Mouse (Mus musculus): ENCODE data around the gene 1700092M07Rik. TPM values are rescaled to one million over a fixed set of nuclear protein-coding genes. Genes with fewer than 3 reads are reported as not detected.

The 1700092M07Rik gene
- 1.9 and 3.7 TPM in 2 replicates for polyA plus RNA-seq (2015; fragmentation: Nextera tagmentation; extraction: Ambion mirVana)

- H3K4me3 ChIP-seq: peak within 1 kb of the TSS; percentile 97
- WGBS: 62% methylated on average over 14 of the region's 14 CpGs
- H3K27ac ChIP-seq: peak within 1 kb of the TSS; percentile 94
- H3K4me2 ChIP-seq: peak within 1 kb of the TSS; percentile 98
- no peaks in the 10 kb centered on the region for H3K9me3 ChIP-seq (replicated peaks)
- H3K36me3 ChIP-seq (ENCODE audit: poor library complexity, severe bottlenecking): peaks cover 62% of the 10 kb centered on the region
- H3K4me1 ChIP-seq: peaks cover 34% of the 10 kb centered on the region
- ATAC-seq: no peak
- peak within 1 kb of the TSS; percentile 90 for H3K9ac ChIP-seq
- H3K27me3 ChIP-seq: no peaks in the 10 kb centered on the region
These were observed at the start of gene 1700092M07Rik for GRCm38 (mm10) chr19:8740603-8741002. TSS of gene 1700092M07Rik (plus strand) at chr19:8740718.

GRCm38 (mm10) chr19:8691871-8692539, 48.5 kb upstream of the 1700092M07Rik start:
- Histone ChIP-seq H3K9me3 (replicated peaks) (no peaks in the 10 kb centered on the region), H3K27me3 (no peaks in the 10 kb centered on the region), H3K4me2 (no peak overlapping the region), H3K4me1 (peaks cover 11% of the 10 kb centered on the region; the same call in 1 of the 2 replicates), H3K9ac (no peak overlapping the region), H3K36me3 (ENCODE audit: poor library complexity, severe bottlenecking) (no peaks in the 10 kb centered on the region), H3K27ac (0 out of 2 replicates have a peak overlapping the region, but pooled peaks have one; percentile 14), H3K4me3 (no peak overlapping the region)
- ATAC-seq: 0 out of 2 replicates have a peak, but pooled peaks have one; percentile 21
- 40% methylated on average over 9 of the region's 9 CpGs for WGBS

GRCm38 (mm10) chr19:8692740-8693139, 47.8 kb upstream of the 1700092M07Rik start:
- H3K9ac ChIP-seq: no peak overlapping the region
- H3K4me1 ChIP-seq: peaks cover 11% of the 10 kb centered on the region; the same call in 1 of the 2 replicates
- no peaks in the 10 kb centered on the region for H3K36me3 ChIP-seq (ENCODE audit: poor library complexity, severe bottlenecking)
- WGBS: 76% methylated on average over 5 of the region's 5 CpGs
- H3K9me3 ChIP-seq (replicated peaks): no peaks in the 10 kb centered on the region
- ATAC-seq: no peak
- H3K27ac ChIP-seq: no peak overlapping the region
- no peak overlapping the region for H3K4me3 ChIP-seq
- no peaks in the 10 kb centered on the region for H3K27me3 ChIP-seq
- H3K4me2 ChIP-seq: no peak overlapping the region

DNA sequence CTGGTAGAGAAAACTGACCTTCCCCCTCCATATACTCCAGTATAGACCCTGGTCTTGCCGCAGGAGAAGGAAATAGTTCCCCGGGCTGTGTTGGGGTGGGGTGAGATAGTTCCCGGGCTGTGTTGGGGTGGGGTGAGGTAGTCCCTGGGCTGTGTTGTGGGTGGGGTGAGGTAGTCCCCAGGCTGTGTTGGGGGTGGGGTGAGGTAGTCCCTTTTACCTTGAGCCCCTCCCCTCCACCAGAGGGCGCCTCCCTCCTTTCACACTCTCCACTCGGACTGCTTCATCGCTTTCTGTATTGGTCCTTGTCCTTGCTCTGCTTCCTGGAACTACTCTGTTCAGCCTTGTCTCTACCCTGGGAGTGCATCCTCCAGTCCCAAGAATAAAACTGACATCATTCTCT, 45.2 kb upstream of the 1700092M07Rik start:
- 0 out of 2 replicates have a peak, but pooled peaks have one; percentile 21 for ATAC-seq
- H3K4me3 ChIP-seq: no peak overlapping the region

GRCm38 (mm10) chr19:8699652-8700051, 40.9 kb upstream of the 1700092M07Rik start:
- 78% methylated on average over 9 of the region's 9 CpGs for WGBS
- H3K27ac ChIP-seq: no peak overlapping the region
- no peak overlapping the region for H3K4me3 ChIP-seq
- no peak overlapping the region for H3K9ac ChIP-seq
- no peak overlapping the region for H3K4me2 ChIP-seq
- ATAC-seq: no peak
- H3K9me3 ChIP-seq (replicated peaks): no peaks in the 10 kb centered on the region
- H3K36me3 ChIP-seq (ENCODE audit: poor library complexity, severe bottlenecking): no peaks in the 10 kb centered on the region
- H3K27me3 ChIP-seq: no peaks in the 10 kb centered on the region
- no peaks in the 10 kb centered on the region for H3K4me1 ChIP-seq

More for the DNA sequence above, 45.2 kb upstream of the 1700092M07Rik start:
- Histone ChIP-seq H3K36me3 (ENCODE audit: poor library complexity, severe bottlenecking) (no peaks in the 10 kb centered on the region), H3K4me2 (no peak overlapping the region), H3K4me1 (peaks cover 11% of the 10 kb centered on the region; the same call in 1 of the 2 replicates), H3K27ac (no peak overlapping the region), H3K27me3 (no peaks in the 10 kb centered on the region), H3K9me3 (replicated peaks) (no peaks in the 10 kb centered on the region), H3K9ac (no peak overlapping the region)
- WGBS: 56% methylated on average over 6 of the region's 6 CpGs

- ATAC-seq: no peak
- Histone ChIP-seq H3K4me3 (no peak overlapping the region), H3K9ac (no peak overlapping the region), H3K27me3 (no peaks in the 10 kb centered on the region), H3K27ac (no peak overlapping the region), H3K4me1 (no peaks in the 10 kb centered on the region), H3K4me2 (no peak overlapping the region), H3K9me3 (replicated peaks) (no peaks in the 10 kb centered on the region), H3K36me3 (ENCODE audit: poor library complexity, severe bottlenecking) (peaks cover 13% of the 10 kb centered on the region)
- WGBS: 61% methylated on average over 3 of the region's 3 CpGs
These were observed 38.1 kb upstream of the 1700092M07Rik start for GRCm38 (mm10) chr19:8702458-8702857.

- no peak overlapping the region for H3K4me3 ChIP-seq
- no peak overlapping the region for H3K4me2 ChIP-seq
- no peak overlapping the region for H3K27ac ChIP-seq
- no peak overlapping the region for H3K9ac ChIP-seq
- ATAC-seq: no peak
- no peaks in the 10 kb centered on the region for H3K27me3 ChIP-seq
- H3K36me3 ChIP-seq (ENCODE audit: poor library complexity, severe bottlenecking): peaks cover 24% of the 10 kb centered on the region
- WGBS: 59% methylated on average over 3 of the region's 4 CpGs
- H3K9me3 ChIP-seq (replicated peaks): no peaks in the 10 kb centered on the region
- H3K4me1 ChIP-seq: no peaks in the 10 kb centered on the region
These were observed 36.9 kb upstream of the 1700092M07Rik start for GRCm38 (mm10) chr19:8703571-8703970.

DNA sequence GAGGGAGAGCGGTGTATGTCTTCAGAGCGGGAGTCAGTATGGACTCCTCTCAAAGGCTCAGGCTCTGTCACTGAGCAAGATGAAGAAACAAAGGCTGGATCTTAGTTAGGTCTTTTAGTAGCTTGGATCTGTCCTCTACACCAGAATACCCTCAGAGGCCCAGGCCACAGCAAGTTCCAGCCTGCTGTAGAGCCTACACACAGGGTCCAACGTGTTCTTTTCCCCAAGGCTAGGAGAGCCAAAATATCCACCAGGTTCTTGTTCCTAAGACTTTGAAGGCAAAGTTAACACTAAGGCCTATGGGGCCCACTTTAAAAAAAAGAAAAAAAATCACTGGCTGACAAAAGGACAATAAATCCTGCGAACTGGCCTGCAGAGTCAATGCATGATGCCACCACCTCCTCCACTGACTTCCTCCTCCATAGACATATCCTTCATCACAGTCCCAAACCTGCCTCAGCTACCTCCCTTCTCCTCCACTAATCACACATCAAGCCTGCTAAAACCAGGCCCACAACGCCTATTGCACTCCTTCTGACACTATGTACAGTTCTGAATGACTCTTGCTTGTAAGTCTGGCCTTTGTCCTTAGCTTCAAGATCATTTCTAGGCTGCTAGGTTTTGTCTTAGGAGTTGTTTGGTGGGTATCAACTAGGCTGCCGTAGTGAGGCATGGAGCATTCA, 35.4 kb upstream of the 1700092M07Rik start:
- Histone ChIP-seq H3K9ac (no peak overlapping the region), H3K9me3 (replicated peaks) (no peaks in the 10 kb centered on the region), H3K4me2 (no peak overlapping the region), H3K4me1 (peaks cover 2% of the 10 kb centered on the region), H3K36me3 (ENCODE audit: poor library complexity, severe bottlenecking) (peaks cover 40% of the 10 kb centered on the region), H3K4me3 (no peak overlapping the region), H3K27me3 (no peaks in the 10 kb centered on the region), H3K27ac (no peak overlapping the region)
- no peak for ATAC-seq
- WGBS: 73% methylated on average over 6 of the region's 6 CpGs

DNA sequence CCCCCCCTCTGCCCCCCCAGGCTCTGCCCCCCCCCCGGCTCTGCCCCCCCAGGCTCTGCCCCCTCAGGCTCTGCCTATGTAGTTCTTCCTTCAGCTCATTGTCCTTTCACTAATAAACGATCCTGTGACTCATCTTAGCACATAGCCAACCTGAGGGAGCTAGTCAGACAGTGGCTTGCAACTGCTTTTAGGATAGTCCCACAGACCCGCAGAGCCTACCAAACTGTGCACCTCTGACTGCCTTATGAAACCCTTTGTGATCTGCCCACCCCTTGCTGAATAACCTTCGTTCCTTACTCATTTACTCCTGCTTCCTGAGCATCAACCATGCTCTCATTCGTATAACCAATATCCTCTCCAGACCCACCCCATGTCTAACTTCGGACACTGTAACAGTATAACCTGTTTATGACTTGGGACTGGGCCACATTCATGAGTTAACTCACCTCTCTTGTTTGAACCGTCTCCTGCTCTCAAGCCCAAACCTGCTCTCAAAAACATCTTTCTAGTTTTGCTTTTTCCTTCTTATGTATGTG, 34.3 kb upstream of the 1700092M07Rik start:
- H3K9ac ChIP-seq: no peak overlapping the region
- peaks cover 12% of the 10 kb centered on the region for H3K4me1 ChIP-seq
- WGBS: 85% methylated on average over 7 of the region's 7 CpGs
- no peak for ATAC-seq
- no peak overlapping the region for H3K4me2 ChIP-seq
- no peaks in the 10 kb centered on the region for H3K27me3 ChIP-seq
- no peaks in the 10 kb centered on the region for H3K9me3 ChIP-seq (replicated peaks)
- no peak overlapping the region for H3K4me3 ChIP-seq
- no peak overlapping the region for H3K27ac ChIP-seq
- H3K36me3 ChIP-seq (ENCODE audit: poor library complexity, severe bottlenecking): peaks cover 49% of the 10 kb centered on the region

- Histone ChIP-seq H3K36me3 (ENCODE audit: poor library complexity, severe bottlenecking) (peaks cover 55% of the 10 kb centered on the region), H3K4me1 (peaks cover 19% of the 10 kb centered on the region), H3K4me2 (no peak overlapping the region), H3K9ac (no peak overlapping the region), H3K9me3 (replicated peaks) (no peaks in the 10 kb centered on the region), H3K27me3 (no peaks in the 10 kb centered on the region), H3K4me3 (no peak overlapping the region), H3K27ac (no peak overlapping the region)
- 96% methylated on average over 7 of the region's 7 CpGs for WGBS
- ATAC-seq: no peak
These were observed 33.6 kb upstream of the 1700092M07Rik start for GRCm38 (mm10) chr19:8706930-8707329.

- H3K4me2 ChIP-seq: no peak overlapping the region
- 90% methylated on average over 8 of the region's 8 CpGs for WGBS
- peaks cover 56% of the 10 kb centered on the region for H3K36me3 ChIP-seq (ENCODE audit: poor library complexity, severe bottlenecking)
These were observed 31.6 kb upstream of the 1700092M07Rik start for GRCm38 (mm10) chr19:8708954-8709353.

GRCm38 (mm10) chr19:8710057-8710456, 30.5 kb upstream of the 1700092M07Rik start:
- no peak overlapping the region for H3K4me3 ChIP-seq
- no peak overlapping the region; the same call in 1 of the 2 replicates for H3K27ac ChIP-seq
- WGBS: 81% methylated on average over 2 of the region's 2 CpGs
- no peak overlapping the region for H3K9ac ChIP-seq
- no peaks in the 10 kb centered on the region for H3K27me3 ChIP-seq
- H3K4me1 ChIP-seq: peaks cover 34% of the 10 kb centered on the region
- H3K9me3 ChIP-seq (replicated peaks): no peaks in the 10 kb centered on the region
- ATAC-seq: no peak
- peaks cover 56% of the 10 kb centered on the region for H3K36me3 ChIP-seq (ENCODE audit: poor library complexity, severe bottlenecking)
- no peak overlapping the region for H3K4me2 ChIP-seq

More at GRCm38 (mm10) chr19:8708954-8709353, 31.6 kb upstream of the 1700092M07Rik start:
- Histone ChIP-seq H3K4me1 (peaks cover 30% of the 10 kb centered on the region), H3K9me3 (replicated peaks) (no peaks in the 10 kb centered on the region), H3K27me3 (no peaks in the 10 kb centered on the region), H3K27ac (no peak overlapping the region), H3K4me3 (no peak overlapping the region), H3K9ac (no peak overlapping the region)
- no peak for ATAC-seq
